Comparison of ENCODE assay signal across 21 mouse cellular contexts in genomic region chr2:70505229-70505628, GRCm38 (mm10). TPM values are rescaled to one million over a fixed set of nuclear protein-coding genes. Genes with fewer than 3 reads are reported as not detected.
DNase-seq lines count a peak whose midpoint lies in the region; ATAC-seq and TF ChIP-seq lines count a peak whose summit lies in the region.
"Had no signal": no experiment of that assay in that cellular context is flagged by ENCODE, and none has a peak within 500 bp of the region (broad histone marks: within the 10 kb centered on the region; RNA-seq: fewer than 3 reads in every experiment).

No protein-coding gene starts in this region.

- peak; percentile 34; the same call in 1 of the 2 replicates for TF ChIP-seq CTCF in forebrain, postnatal 0 days (IDR thresholded peaks at IDR 0.05; ENCODE audit: low read depth)
- TF ChIP-seq CTCF in cerebellum, adult 2 months (IDR thresholded peaks at IDR 0.05; ENCODE audit: borderline replicate concordance, insufficient read depth, low read depth, low read length) = no peak

- peaks cover 3% of the 10 kb centered on the region; the same call in 1 of the 2 replicates for H3K4me1 ChIP-seq in forebrain, postnatal 0 days (ENCODE audit: insufficient read depth)
- peaks cover 9% of the 10 kb centered on the region for H3K4me1 ChIP-seq in forebrain, embryonic 16.5 days (replicated peaks; ENCODE audit: control insufficient read depth, insufficient read depth, low read length)
- H3K4me1 ChIP-seq in lung, embryonic 16.5 days (replicated peaks; ENCODE audit: control insufficient read depth, insufficient read depth, low read length) = peaks cover 34% of the 10 kb centered on the region
- H3K4me1 ChIP-seq in cerebellum, adult 2 months (ENCODE audit: control insufficient read depth, insufficient read depth, low read length) = no peaks in the 10 kb centered on the region

- H3K9me3 ChIP-seq in forebrain, postnatal 0 days (ENCODE audit: low read length) = no peaks in the 10 kb centered on the region
- no peaks in the 10 kb centered on the region for H3K9me3 ChIP-seq in forebrain, embryonic 16.5 days (ENCODE audit: control insufficient read depth, low read length)
- no peaks in the 10 kb centered on the region for H3K9me3 ChIP-seq in lung, embryonic 16.5 days (ENCODE audit: control insufficient read depth, low read length)
- H3K9me3 ChIP-seq: forebrain, embryonic 13.5 days; hindbrain, embryonic 13.5 days had no signal

- H3K27me3 ChIP-seq in forebrain, postnatal 0 days (ENCODE audit: insufficient read depth, low read length) = no peaks in the 10 kb centered on the region; the same call in 1 of the 2 replicates
- 0 out of 2 replicates have a peak, but pooled peaks cover 2% of the 10 kb centered on the region for H3K27me3 ChIP-seq in forebrain, embryonic 16.5 days (replicated peaks; ENCODE audit: control insufficient read depth, insufficient read depth, low read length)
- H3K27me3 ChIP-seq in lung, embryonic 16.5 days (ENCODE audit: control insufficient read depth, insufficient read depth, low read depth, low read length) = no peaks in the 10 kb centered on the region
- 0 out of 2 replicates have a peak, but pooled peaks cover 1% of the 10 kb centered on the region for H3K27me3 ChIP-seq in cerebellum, adult 2 months (ENCODE audit: control insufficient read depth, insufficient read depth, low read length)

- H3K4me3 ChIP-seq in forebrain, postnatal 0 days (ENCODE audit: low read depth, low read length) = no peak overlapping the region
- no peak overlapping the region for H3K4me3 ChIP-seq in forebrain, embryonic 16.5 days (replicated peaks; ENCODE audit: low read length)
- H3K4me3 ChIP-seq in lung, embryonic 16.5 days (ENCODE audit: low read length) = no peak overlapping the region
- no peak overlapping the region for H3K4me3 ChIP-seq in cerebellum, adult 2 months (replicated peaks; ENCODE audit: insufficient read depth, low read depth, low read length)
- H3K4me3 ChIP-seq: forebrain, embryonic 13.5 days; hindbrain, embryonic 13.5 days had no signal

- H3K9ac ChIP-seq in forebrain, postnatal 0 days = no peak overlapping the region
- H3K9ac ChIP-seq in forebrain, embryonic 16.5 days (replicated peaks; ENCODE audit: low read depth, low read length) = no peak overlapping the region
- H3K9ac ChIP-seq in lung, embryonic 16.5 days (ENCODE audit: low read length) = no peak overlapping the region
- H3K9ac ChIP-seq: forebrain, embryonic 13.5 days; hindbrain, embryonic 13.5 days; liver, embryonic 14.5 days had no signal

- no peak for TF ChIP-seq POLR2A in cerebellum, adult 2 months (IDR thresholded peaks at IDR 0.05; ENCODE audit: borderline replicate concordance, insufficient read depth, low read length)

- WGBS in forebrain, postnatal 0 days = 53% methylated on average over 1 of the region's 1 CpGs
- WGBS in forebrain, embryonic 16.5 days = 50% methylated on average over 1 of the region's 1 CpGs
- WGBS in lung, embryonic 16.5 days = 0% methylated on average over 1 of the region's 1 CpGs
- WGBS in cerebellum, adult 2 months = 64% methylated on average over 1 of the region's 1 CpGs

- no peak for DNase-seq in forebrain, postnatal 0 days
- DNase-seq in kidney, adult 9 months = peak; percentile 28
- DNase-seq in kidney, adult 8-10 months = no peak
- DNase-seq in lung, postnatal 14 days = no peak
- peak; percentile 22 for DNase-seq in lung, postnatal 25 days (ENCODE audit: low spot score)
- DNase-seq in cerebellum, adult 2 months = no peak
- DNase-seq: adrenal gland, postnatal 25 days; cerebellum, postnatal 10 days; embryo, embryonic 11 days; kidney, adult 18-20 months; spleen, adult 18-20 months; thymus, adult 18-20 months had no signal

- H3K36me3 ChIP-seq in forebrain, postnatal 0 days (ENCODE audit: insufficient read depth) = no peaks in the 10 kb centered on the region
- H3K36me3 ChIP-seq in forebrain, embryonic 16.5 days (ENCODE audit: control insufficient read depth, insufficient read depth) = no peaks in the 10 kb centered on the region
- H3K36me3 ChIP-seq in lung, embryonic 16.5 days (ENCODE audit: control insufficient read depth, insufficient read depth, low read length) = no peaks in the 10 kb centered on the region
- H3K36me3 ChIP-seq: hindbrain, embryonic 13.5 days had no signal

- ATAC-seq in forebrain, postnatal 0 days = no peak
- ATAC-seq in forebrain, embryonic 16.5 days = no peak
- ATAC-seq in lung, embryonic 16.5 days (ENCODE audit: low read depth) = peak; percentile 13; the same call in 1 of the 2 replicates
- ATAC-seq: activated CD4-positive, CD25-positive, alpha-beta regulatory T cell, adult 4 months; forebrain, embryonic 13.5 days had no signal

- H3K4me2 ChIP-seq in forebrain, postnatal 0 days (ENCODE audit: low read depth) = no peak overlapping the region
- no peak overlapping the region for H3K4me2 ChIP-seq in forebrain, embryonic 16.5 days (ENCODE audit: low read length)
- H3K4me2 ChIP-seq in lung, embryonic 16.5 days (ENCODE audit: low read depth, low read length) = peak overlapping the region; percentile 34; the same call in 1 of the 2 replicates
- H3K4me2 ChIP-seq: forebrain, embryonic 13.5 days; hindbrain, embryonic 13.5 days had no signal

- H3K27ac ChIP-seq in forebrain, postnatal 0 days (ENCODE audit: low read depth, low read length) = no peak overlapping the region
- H3K27ac ChIP-seq in forebrain, embryonic 16.5 days (ENCODE audit: low read length) = no peak overlapping the region
- peak overlapping the region; percentile 73 for H3K27ac ChIP-seq in lung, embryonic 16.5 days (ENCODE audit: low read length)
- no peak overlapping the region for H3K27ac ChIP-seq in cerebellum, adult 2 months (ENCODE audit: insufficient read depth, low read length)
- H3K27ac ChIP-seq: forebrain, embryonic 13.5 days; liver, embryonic 14.5 days had no signal

RNA-seq across cellular contexts. Expression of gene Erich2, which starts 3.4 kb away (rescaled TPM):
- 0.81 and 1.4 TPM in 2 replicates for total RNA-seq in forebrain, postnatal 0 days (2014; rRNA removed)
- 1.8 and 3.8 TPM in 2 replicates for polyA plus RNA-seq in forebrain, postnatal 0 days (2015; fragmentation: Nextera tagmentation; extraction: Ambion mirVana)
- polyA plus RNA-seq in forebrain, embryonic 16.5 days (2015; fragmentation: Nextera tagmentation; extraction: Ambion mirVana) = 1.3 and 2.6 TPM in 2 replicates
- 10.0 and 11.9 TPM in 2 replicates for polyA plus RNA-seq in lung, embryonic 16.5 days (2015; fragmentation: Nextera tagmentation; extraction: Ambion mirVana)
- polyA plus RNA-seq in cerebellum, adult 2 months (2012; rRNA removed) = 0.80 and 1.6 TPM in 2 replicates
- total RNA-seq: gastrocnemius, postnatal 4 days; megakaryocyte, adult 5-6 weeks had no signal
- polyA plus RNA-seq: activated CD4-positive, CD25-positive, alpha-beta regulatory T cell, adult 4 months; limb, embryonic 11.5 days; liver, embryonic 14.5 days had no signal

RNA-seq across cellular contexts. Expression of gene Sp5, which starts 30.5 kb away (rescaled TPM):
- 2.5 and 3.0 TPM in 2 replicates for total RNA-seq in forebrain, postnatal 0 days (2014; rRNA removed)
- 3.8 and 4.1 TPM in 2 replicates for polyA plus RNA-seq in forebrain, postnatal 0 days (2015; fragmentation: Nextera tagmentation; extraction: Ambion mirVana)
- 1.8 and 2.0 TPM in 2 replicates for polyA plus RNA-seq in forebrain, embryonic 16.5 days (2015; fragmentation: Nextera tagmentation; extraction: Ambion mirVana)
- 5.1 and 5.7 TPM in 2 replicates for polyA plus RNA-seq in lung, embryonic 16.5 days (2015; fragmentation: Nextera tagmentation; extraction: Ambion mirVana)
- polyA plus RNA-seq in cerebellum, adult 2 months (2012; rRNA removed) = 2.9 and 5.4 TPM in 2 replicates
- total RNA-seq: megakaryocyte, adult 5-6 weeks had no signal
- polyA plus RNA-seq: activated CD4-positive, CD25-positive, alpha-beta regulatory T cell, adult 4 months had no signal

RNA-seq across cellular contexts. Expression of gene Gad1, which starts 47.6 kb away (rescaled TPM):
- total RNA-seq in forebrain, postnatal 0 days (2014; rRNA removed) = 94.7 and 135 TPM in 2 replicates
- 89.5 and 122 TPM in 2 replicates for polyA plus RNA-seq in forebrain, postnatal 0 days (2015; fragmentation: Nextera tagmentation; extraction: Ambion mirVana)
- polyA plus RNA-seq in forebrain, embryonic 16.5 days (2015; fragmentation: Nextera tagmentation; extraction: Ambion mirVana) = 77.5 and 96.0 TPM in 2 replicates
- 0.46 and 0.63 TPM in 2 replicates for polyA plus RNA-seq in lung, embryonic 16.5 days (2015; fragmentation: Nextera tagmentation; extraction: Ambion mirVana)
- polyA plus RNA-seq in cerebellum, adult 2 months (2012; rRNA removed) = 474 and 548 TPM in 2 replicates
- total RNA-seq: megakaryocyte, adult 5-6 weeks had no signal

Comparison
In these comparisons a context has a peak if more than half of its experiments do, and no peak if none do; other contexts are left out.
1. DNase-seq: peak in kidney, adult 9 months (single experiment) and lung, postnatal 25 days (single experiment); none in forebrain, postnatal 0 days (single experiment), kidney, adult 8-10 months (0 of 2), lung, postnatal 14 days (single experiment) and cerebellum, adult 2 months (0 of 2).
2. RNA of gene Gad1, which starts 47.6 kb away (polyA plus RNA-seq): 474 to 548 TPM in cerebellum, adult 2 months, 89.5 to 122 TPM in forebrain, postnatal 0 days and 77.5 to 96.0 TPM in forebrain, embryonic 16.5 days; 0.46 to 0.63 TPM in lung, embryonic 16.5 days; every median in the first group is over 10 times any median in the second.